Mouse (Mus musculus) liver, adult 2 months (tissue): ENCODE results near the gene Sdf2l1.

Experiments used
- CTCF ChIP-seq: fragments of 200-500 bp; IDR thresholded peaks from 2 replicates; pipeline ENCODE4 v1.5.1; 2011; ENCODE audit warnings: low read depth, low read length, control low read depth
- POLR2A ChIP-seq: fragments of 200-500 bp; IDR thresholded peaks from 2 replicates; pipeline ENCODE4 v1.6.1; 2011; ENCODE audit warnings: low read length, control low read depth; ENCODE audit not compliant: insufficient read depth; ENCODE audit errors: extremely low read depth

- TF ChIP-seq POLR2A (no peak), CTCF (no peak)
Observed at GRCm38 (mm10) chr16:17082121-17082792, 49.9 kb downstream of the Sdf2l1 start.
